ENCODE assay signal across 15 mouse cellular contexts in genomic region chr5:53398428-53399058, GRCm38 (mm10).
"Had no signal": no experiment of that assay in that cellular context is flagged by ENCODE, and none has a peak within 500 bp of the region (broad histone marks: within the 10 kb centered on the region; RNA-seq: fewer than 3 reads in every experiment).

No protein-coding gene starts in this region.

- H3K9me3 ChIP-seq: lung, embryonic 15.5 days; megakaryocyte, embryonic 14.5 days; midbrain, embryonic 13.5 days; midbrain, embryonic 15.5 days; neural tube, embryonic 12.5 days had no signal

- ATAC-seq: lung, postnatal 0 days; midbrain, embryonic 13.5 days; midbrain, embryonic 15.5 days had no signal

- H3K4me3 ChIP-seq: lung, embryonic 15.5 days; megakaryocyte, embryonic 14.5 days; midbrain, embryonic 13.5 days; midbrain, embryonic 15.5 days; neural tube, embryonic 12.5 days had no signal

- H3K4me1 ChIP-seq: lung, embryonic 15.5 days; midbrain, embryonic 13.5 days; midbrain, embryonic 15.5 days; neural tube, embryonic 12.5 days had no signal

- H3K9ac ChIP-seq: lung, embryonic 15.5 days; midbrain, embryonic 13.5 days; midbrain, embryonic 15.5 days; neural tube, embryonic 12.5 days had no signal

- H3K36me3 ChIP-seq: lung, embryonic 15.5 days; midbrain, embryonic 13.5 days; midbrain, embryonic 15.5 days; neural tube, embryonic 12.5 days had no signal

- H3K27ac ChIP-seq: lung, embryonic 15.5 days; macrophage; midbrain, embryonic 13.5 days; midbrain, embryonic 15.5 days; neural tube, embryonic 12.5 days had no signal

- H3K27me3 ChIP-seq: lung, embryonic 15.5 days; megakaryocyte, embryonic 14.5 days; midbrain, embryonic 13.5 days; midbrain, embryonic 15.5 days; neural tube, embryonic 12.5 days had no signal

- DNase-seq: lung, adult 2 months; lung, postnatal 14 days; lung, postnatal 36 days; right cerebral cortex, postnatal 14 days; thymus, adult 18-20 months; thymus, postnatal 14 days; thymus, postnatal 36 days had no signal

- H3K4me2 ChIP-seq: lung, embryonic 15.5 days; midbrain, embryonic 11.5 days; midbrain, embryonic 13.5 days; midbrain, embryonic 15.5 days; neural tube, embryonic 12.5 days had no signal
